Mouse (Mus musculus) C2C12 (cell line): ENCODE measurements around the gene Lmo1. TPM values are rescaled to one million over a fixed set of nuclear protein-coding genes. Genes with fewer than 3 reads are reported as not detected.

Source experiments
- H3K27me3 ChIP-seq: one replicate; pipeline ENCODE4 v1.6.1; 2011; ENCODE audit not compliant: control insufficient read depth, insufficient read depth, insufficient read length
- H3K36me3 ChIP-seq: one replicate; pipeline ENCODE4 v1.6.1; 2011; ENCODE audit not compliant: control insufficient read depth, insufficient read depth
- H3K4me3 ChIP-seq: one replicate; pipeline ENCODE4 v1.5.1; 2011; ENCODE audit warnings: mild to moderate bottlenecking, control low read depth; ENCODE audit not compliant: poor library complexity, insufficient read depth, severe bottlenecking
- H3K79me2 ChIP-seq: one replicate; pipeline ENCODE4 v1.6.1; 2011; ENCODE audit not compliant: control insufficient read depth, insufficient read depth
- H3K79me3 ChIP-seq: one replicate; pipeline ENCODE4 v1.6.1; 2011; ENCODE audit warnings: low read depth, control low read depth
- H3ac ChIP-seq: one replicate; pipeline ENCODE3; 2011; ENCODE audit warnings: low read depth; ENCODE audit not compliant: control insufficient read depth, insufficient read length
- CEBPB ChIP-seq: IDR thresholded peaks from one replicate; pipeline ENCODE4 v1.6.1; 2011; ENCODE audit warnings: low read depth, mild to moderate bottlenecking, control low read depth, moderate library complexity
- CTCF ChIP-seq: IDR thresholded peaks from one replicate; pipeline ENCODE4 v1.5.1; 2011; ENCODE audit not compliant: control insufficient read depth, insufficient read depth, insufficient read length
- FOSL1 ChIP-seq: IDR thresholded peaks from one replicate; pipeline ENCODE4 v1.8.0; 2011; ENCODE audit warnings: mild to moderate bottlenecking, low read length; ENCODE audit not compliant: poor library complexity, insufficient read depth, severe bottlenecking
- MAX ChIP-seq: IDR thresholded peaks from one replicate; pipeline ENCODE4 v1.6.1; 2011; ENCODE audit warnings: mild to moderate bottlenecking, control low read depth
- MYOD1 ChIP-seq: IDR thresholded peaks from one replicate; pipeline ENCODE4 v1.6.1; 2011; ENCODE audit warnings: low read depth; ENCODE audit not compliant: control insufficient read depth, insufficient read length
- MYOG ChIP-seq: IDR thresholded peaks from one replicate; pipeline ENCODE4 v1.6.1; 2011; ENCODE audit not compliant: control insufficient read depth, insufficient read length; ENCODE audit errors: extremely low read depth
- USF1 ChIP-seq: IDR thresholded peaks from one replicate; pipeline ENCODE4 v1.6.1; 2011; ENCODE audit warnings: low read depth, mild to moderate bottlenecking, control low read depth, moderate library complexity
- polyA plus RNA-seq: library from polyadenylated mRNA; unstranded; fragments of >200 nt; fragmentation: generic; extraction: Trizol; gene quantifications from one replicate; pipeline ENCODE4 v1.2.1, GENCODE M21; 2012; ENCODE audit warnings: missing spikeins

Gene Lmo1
- polyA plus RNA-seq, 1 experiment = 0.09 TPM

DNA sequence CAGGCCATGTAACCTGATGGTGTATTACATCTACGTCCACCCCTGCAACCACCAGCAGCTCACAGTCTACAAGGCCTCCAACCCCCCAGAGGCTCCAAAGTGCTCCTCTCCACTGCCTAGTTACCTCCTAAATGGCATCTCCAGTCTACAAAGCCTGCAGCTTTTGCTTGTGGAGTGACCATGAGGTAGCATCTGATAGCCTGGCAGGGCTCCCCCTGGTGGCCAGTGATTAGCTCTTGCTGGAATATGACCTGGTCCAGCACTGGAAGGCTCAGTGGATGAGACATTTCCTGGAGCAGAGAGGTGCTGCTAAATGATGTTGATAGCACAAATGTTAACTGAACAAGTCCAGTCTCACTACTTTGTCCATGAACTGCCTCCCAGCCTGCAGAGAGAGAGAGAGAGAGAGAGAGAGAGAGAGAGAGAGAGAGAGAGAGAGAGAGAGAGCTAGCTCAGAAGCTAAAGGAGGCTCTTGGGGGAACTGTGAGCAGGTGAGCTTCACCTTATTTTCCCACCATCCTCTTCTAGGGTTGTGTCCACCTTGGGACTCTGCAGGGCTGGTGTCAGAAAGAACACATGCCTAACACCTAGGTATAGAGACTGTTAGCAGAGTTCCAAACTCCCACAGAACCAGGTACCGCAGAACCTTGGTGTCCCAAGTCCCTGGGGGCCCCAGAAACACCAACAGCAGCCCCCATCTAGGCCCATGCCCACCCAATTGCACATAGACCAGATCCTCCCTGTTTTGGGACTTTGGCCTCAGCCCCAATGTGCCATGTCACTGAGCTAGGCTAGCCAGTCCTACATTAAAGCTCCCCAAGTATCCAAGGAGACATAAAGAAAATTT, 43.3 kb upstream of the Lmo1 start:
- Histone ChIP-seq H3K79me2 (no peaks in the 10 kb centered on the region), H3ac (no peak overlapping the region), H3K79me3 (no peaks in the 10 kb centered on the region), H3K36me3 (no peaks in the 10 kb centered on the region), H3K27me3 (no peaks in the 10 kb centered on the region), H3K4me3 (no peak overlapping the region)
- TF ChIP-seq USF1 (no peak), CEBPB (no peak), MYOG (no peak), MAX (no peak), CTCF (no peak), FOSL1 (no peak), MYOD1 (no peak)

DNA sequence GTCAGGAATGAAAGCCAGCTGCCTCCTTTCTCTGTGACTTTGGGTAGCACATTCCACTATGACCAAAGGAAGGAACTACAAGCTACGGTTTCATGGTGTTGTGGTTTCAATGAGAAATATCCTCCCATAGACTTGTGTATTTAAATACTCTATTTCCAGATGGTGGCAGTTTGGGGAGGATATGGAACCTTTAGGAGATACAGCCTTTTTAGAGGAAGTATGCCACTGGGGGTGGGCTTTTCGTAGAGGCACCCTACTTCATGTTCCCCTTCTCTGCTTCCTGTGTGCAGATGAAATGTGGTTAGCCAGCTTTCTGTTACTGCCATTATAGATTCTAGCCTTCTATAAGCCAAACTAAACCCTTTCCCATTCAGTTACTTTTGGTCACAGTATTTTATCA, 34.8 kb upstream of the Lmo1 start:
- TF ChIP-seq USF1 = no peak
- TF ChIP-seq MYOD1 = no peak
- TF ChIP-seq MAX = no peak
- TF ChIP-seq FOSL1 = no peak
- TF ChIP-seq CEBPB = no peak
- TF ChIP-seq MYOG = no peak
- no peak for TF ChIP-seq CTCF
- no peak overlapping the region for H3ac ChIP-seq
- no peaks in the 10 kb centered on the region for H3K36me3 ChIP-seq
- H3K79me2 ChIP-seq = no peaks in the 10 kb centered on the region
- H3K4me3 ChIP-seq = no peak overlapping the region
- no peaks in the 10 kb centered on the region for H3K27me3 ChIP-seq
- H3K79me3 ChIP-seq = no peaks in the 10 kb centered on the region

DNA sequence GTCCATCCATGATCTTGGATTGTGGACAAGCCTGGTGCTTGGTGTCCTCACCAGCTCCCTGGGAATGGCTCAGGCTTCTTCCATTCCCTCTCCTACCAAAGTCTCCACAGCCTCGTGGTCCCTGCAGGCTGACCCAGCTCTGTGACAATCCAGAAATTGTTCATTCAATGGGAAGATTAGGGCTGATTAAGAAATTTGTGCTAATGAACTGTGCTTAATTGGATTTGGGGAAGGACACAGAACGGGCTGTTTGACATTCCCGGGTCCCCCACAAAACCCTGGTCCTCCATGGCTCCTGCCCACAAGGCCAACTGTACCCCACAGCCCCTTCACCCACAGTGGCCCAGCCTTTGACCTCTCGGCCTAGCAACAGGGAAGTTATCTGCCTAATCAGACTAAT, 32.8 kb upstream of the Lmo1 start:
- Histone ChIP-seq H3K79me2 (no peaks in the 10 kb centered on the region), H3K79me3 (no peaks in the 10 kb centered on the region), H3K4me3 (no peak overlapping the region), H3K27me3 (no peaks in the 10 kb centered on the region), H3ac (no peak overlapping the region), H3K36me3 (no peaks in the 10 kb centered on the region)
- no peak for TF ChIP-seq MAX
- TF ChIP-seq FOSL1 = no peak
- TF ChIP-seq CEBPB = no peak
- TF ChIP-seq MYOG = no peak
- no peak for TF ChIP-seq USF1

DNA sequence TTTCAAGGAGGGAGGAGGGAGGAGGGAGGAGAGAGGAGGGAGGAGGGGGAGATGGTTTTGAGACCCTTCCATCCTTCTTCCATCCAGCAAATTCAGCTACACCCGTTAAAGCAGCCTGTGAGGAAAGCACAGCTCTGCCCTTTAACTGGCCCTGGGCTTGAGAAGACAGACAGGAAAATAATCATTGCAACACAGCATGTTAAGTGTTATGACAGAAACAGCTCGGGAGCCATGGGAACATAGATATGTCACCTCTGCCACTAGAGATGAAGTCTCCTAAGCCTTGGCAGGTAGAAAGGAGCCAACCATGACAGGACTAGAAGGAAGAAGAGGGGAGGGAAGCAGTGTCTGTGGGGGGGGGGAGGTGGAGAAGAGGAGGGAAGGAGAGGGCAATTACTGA, 31.4 kb upstream of the Lmo1 start:
- no peak for TF ChIP-seq USF1
- TF ChIP-seq CTCF = no peak
- TF ChIP-seq FOSL1 = no peak
- no peak for TF ChIP-seq MYOD1
- TF ChIP-seq CEBPB = no peak
- TF ChIP-seq MYOG = no peak
- no peak for TF ChIP-seq MAX
- H3K79me2 ChIP-seq = no peaks in the 10 kb centered on the region

DNA sequence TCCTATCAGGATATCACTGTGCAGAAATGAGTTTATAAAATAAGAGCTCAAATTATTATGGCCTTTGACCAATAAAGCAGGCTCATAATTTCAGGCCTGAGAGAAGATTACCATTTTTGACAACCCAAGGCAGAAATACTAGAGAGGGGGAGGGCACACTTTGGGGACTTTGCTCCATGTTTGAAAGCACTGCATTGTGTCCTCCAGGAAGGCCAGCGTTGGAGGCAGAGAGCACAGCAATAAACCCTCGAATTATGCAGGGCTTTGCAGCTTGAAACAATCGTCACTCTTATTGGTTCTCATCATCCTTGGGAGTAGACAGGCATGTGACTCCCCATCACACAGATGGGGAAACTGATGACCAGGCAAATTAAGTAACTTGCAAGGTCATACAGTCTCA, 28.1 kb upstream of the Lmo1 start:
- Histone ChIP-seq H3K79me3 (no peaks in the 10 kb centered on the region), H3ac (no peak overlapping the region), H3K4me3 (no peak overlapping the region), H3K79me2 (no peaks in the 10 kb centered on the region), H3K27me3 (no peaks in the 10 kb centered on the region), H3K36me3 (no peaks in the 10 kb centered on the region)
- no peak for TF ChIP-seq MYOG
- TF ChIP-seq MAX = no peak
- no peak for TF ChIP-seq CEBPB
- TF ChIP-seq CTCF = no peak
- no peak for TF ChIP-seq FOSL1
- no peak for TF ChIP-seq USF1
- TF ChIP-seq MYOD1 = no peak

More for the DNA sequence above, 31.4 kb upstream of the Lmo1 start:
- H3K27me3 ChIP-seq = no peaks in the 10 kb centered on the region
- no peaks in the 10 kb centered on the region for H3K36me3 ChIP-seq
- no peaks in the 10 kb centered on the region for H3K79me3 ChIP-seq
- H3K4me3 ChIP-seq = no peak overlapping the region
- no peak overlapping the region for H3ac ChIP-seq

DNA sequence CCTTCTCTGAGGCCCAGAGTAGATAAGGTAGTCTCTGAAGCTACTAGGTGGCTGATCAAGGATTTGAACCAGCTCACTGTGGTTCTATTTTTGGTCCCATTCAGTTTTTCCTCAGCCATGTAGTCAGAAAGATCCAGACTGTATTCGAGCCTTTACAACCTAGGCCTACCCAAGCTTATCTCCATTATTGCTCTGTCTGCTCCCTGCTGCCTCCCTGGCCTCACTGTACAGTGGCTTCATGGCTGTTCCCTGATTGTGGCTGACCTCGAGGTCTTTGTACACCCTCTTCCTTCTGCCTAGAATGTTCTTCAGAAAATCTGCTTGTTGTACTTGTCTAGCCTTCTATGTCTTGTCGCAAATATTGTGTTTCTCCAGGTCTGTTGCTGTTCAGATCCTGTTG, 25.6 kb upstream of the Lmo1 start:
- H3ac ChIP-seq = no peak overlapping the region
- no peaks in the 10 kb centered on the region for H3K36me3 ChIP-seq
- H3K79me3 ChIP-seq = no peaks in the 10 kb centered on the region
- H3K27me3 ChIP-seq = no peaks in the 10 kb centered on the region
- H3K79me2 ChIP-seq = no peaks in the 10 kb centered on the region
- H3K4me3 ChIP-seq = no peak overlapping the region
- no peak for TF ChIP-seq MYOD1
- TF ChIP-seq CTCF = no peak
- no peak for TF ChIP-seq MYOG
- no peak for TF ChIP-seq CEBPB
- TF ChIP-seq FOSL1 = no peak
- no peak for TF ChIP-seq MAX
- TF ChIP-seq USF1 = no peak
